Mouse (Mus musculus): ENCODE data around the gene Xpnpep2. TPM values are rescaled to one million over a fixed set of nuclear protein-coding genes. Genes with fewer than 3 reads are reported as not detected.

Gene Xpnpep2
- polyA plus RNA-seq, 1 experiment from 2014 or later: 1.3 TPM

GRCm38 (mm10) chrX:48096580-48096979 lies 11.9 kb upstream of the Xpnpep2 start:
- WGBS: 81% methylated on average over 8 of the region's 8 CpGs
- no peaks in the 10 kb centered on the region for H3K36me3 ChIP-seq (replicated peaks)

GRCm38 (mm10) chrX:48098470-48099129 lies 9.9 kb upstream of the Xpnpep2 start:
- Histone ChIP-seq H3K9me3 (no peaks in the 10 kb centered on the region), H3K36me3 (replicated peaks) (no peaks in the 10 kb centered on the region), H3K4me3 (no peak overlapping the region), H3K27me3 (replicated peaks; ENCODE audit: low read depth, poor library complexity, severe bottlenecking) (peaks cover 5% of the 10 kb centered on the region; the same call in 1 of the 2 replicates), H3K4me1 (no peaks in the 10 kb centered on the region), H3K27ac (replicated peaks) (no peak overlapping the region)
- 81% methylated on average over 9 of the region's 9 CpGs for WGBS
- no peak for DNase-seq (ENCODE audit: low spot score)

More at GRCm38 (mm10) chrX:48096580-48096979, 11.9 kb upstream of the Xpnpep2 start:
- Histone ChIP-seq H3K27ac (replicated peaks) (no peak overlapping the region), H3K4me1 (no peaks in the 10 kb centered on the region), H3K27me3 (replicated peaks; ENCODE audit: low read depth, poor library complexity, severe bottlenecking) (peaks cover 5% of the 10 kb centered on the region; the same call in 1 of the 2 replicates), H3K4me3 (no peak overlapping the region), H3K9me3 (no peaks in the 10 kb centered on the region)
- no peak for DNase-seq (ENCODE audit: low spot score)

- Histone ChIP-seq H3K9me3 (no peaks in the 10 kb centered on the region), H3K27ac (replicated peaks) (no peak overlapping the region), H3K36me3 (replicated peaks) (no peaks in the 10 kb centered on the region), H3K4me3 (no peak overlapping the region), H3K27me3 (replicated peaks; ENCODE audit: low read depth, poor library complexity, severe bottlenecking) (peaks cover 5% of the 10 kb centered on the region; the same call in 1 of the 2 replicates), H3K4me1 (no peaks in the 10 kb centered on the region)
- WGBS: 28% methylated on average over 1 of the region's 1 CpGs
- DNase-seq (ENCODE audit: low spot score): no peak
Measured at GRCm38 (mm10) chrX:48099871-48100270, 8.7 kb upstream of the Xpnpep2 start.

- no peak for DNase-seq (ENCODE audit: low spot score)
- H3K27me3 ChIP-seq (replicated peaks; ENCODE audit: low read depth, poor library complexity, severe bottlenecking): peaks cover 7% of the 10 kb centered on the region; the same call in 1 of the 2 replicates
- WGBS: 92% methylated on average over 3 of the region's 3 CpGs
Measured at GRCm38 (mm10) chrX:48103256-48103655, 5.3 kb upstream of the Xpnpep2 start.

GRCm38 (mm10) chrX:48104736-48105441 lies 3.6 kb upstream of the Xpnpep2 start:
- Histone ChIP-seq H3K4me1 (peaks cover 11% of the 10 kb centered on the region), H3K9me3 (no peaks in the 10 kb centered on the region), H3K36me3 (replicated peaks) (no peaks in the 10 kb centered on the region), H3K27ac (replicated peaks) (no peak overlapping the region), H3K27me3 (replicated peaks; ENCODE audit: low read depth, poor library complexity, severe bottlenecking) (peaks cover 3% of the 10 kb centered on the region; the same call in 1 of the 2 replicates), H3K4me3 (no peak overlapping the region)
- WGBS: 85% methylated on average over 7 of the region's 7 CpGs
- DNase-seq (ENCODE audit: low spot score): no peak

More at GRCm38 (mm10) chrX:48103256-48103655, 5.3 kb upstream of the Xpnpep2 start:
- Histone ChIP-seq H3K36me3 (replicated peaks) (no peaks in the 10 kb centered on the region), H3K27ac (replicated peaks) (no peak overlapping the region), H3K4me3 (no peak overlapping the region), H3K9me3 (no peaks in the 10 kb centered on the region), H3K4me1 (peaks cover 4% of the 10 kb centered on the region; the same call in 1 of the 2 replicates)

GRCm38 (mm10) chrX:48106226-48106625 lies 2.3 kb upstream of the Xpnpep2 start:
- H3K4me1 ChIP-seq: peaks cover 11% of the 10 kb centered on the region
- 0 out of 2 replicates have a peak, but pooled peaks cover 3% of the 10 kb centered on the region for H3K27me3 ChIP-seq (replicated peaks; ENCODE audit: low read depth, poor library complexity, severe bottlenecking)
- no peak overlapping the region for H3K4me3 ChIP-seq
- H3K27ac ChIP-seq (replicated peaks): no peak overlapping the region
- H3K36me3 ChIP-seq (replicated peaks): no peaks in the 10 kb centered on the region
- 80% methylated on average over 3 of the region's 3 CpGs for WGBS
- no peaks in the 10 kb centered on the region for H3K9me3 ChIP-seq
- no peak for DNase-seq (ENCODE audit: low spot score)

GRCm38 (mm10) chrX:48109316-48109655 lies 761 bp downstream of the Xpnpep2 start:
- Histone ChIP-seq H3K27me3 (replicated peaks; ENCODE audit: low read depth, poor library complexity, severe bottlenecking) (peaks cover 12% of the 10 kb centered on the region; the same call in 1 of the 2 replicates), H3K36me3 (replicated peaks) (no peaks in the 10 kb centered on the region), H3K4me3 (no peak overlapping the region), H3K9me3 (no peaks in the 10 kb centered on the region), H3K4me1 (peaks cover 11% of the 10 kb centered on the region), H3K27ac (replicated peaks) (peak overlapping the region; percentile 74)
- no peak for DNase-seq (ENCODE audit: low spot score)
- 84% methylated on average over 3 of the region's 3 CpGs for WGBS

GRCm38 (mm10) chrX:48119294-48119693 lies 10.8 kb downstream of the Xpnpep2 start:
- no peak overlapping the region for H3K4me3 ChIP-seq
- no peaks in the 10 kb centered on the region for H3K36me3 ChIP-seq (replicated peaks)

GRCm38 (mm10) chrX:48124132-48125071 lies 15.9 kb downstream of the Xpnpep2 start:
- 30% methylated on average over 17 of the region's 17 CpGs for WGBS
- no peak overlapping the region for H3K4me3 ChIP-seq
- peaks cover 6% of the 10 kb centered on the region; the same call in 1 of the 2 replicates for H3K27me3 ChIP-seq (replicated peaks; ENCODE audit: low read depth, poor library complexity, severe bottlenecking)
- H3K4me1 ChIP-seq: peaks cover 3% of the 10 kb centered on the region; the same call in 1 of the 2 replicates
- H3K36me3 ChIP-seq (replicated peaks): no peaks in the 10 kb centered on the region
- no peaks in the 10 kb centered on the region for H3K9me3 ChIP-seq
- no peak overlapping the region for H3K27ac ChIP-seq (replicated peaks)
- peak; percentile 71 for DNase-seq (ENCODE audit: low spot score)

More at GRCm38 (mm10) chrX:48119294-48119693, 10.8 kb downstream of the Xpnpep2 start:
- H3K9me3 ChIP-seq: no peaks in the 10 kb centered on the region
- H3K27ac ChIP-seq (replicated peaks): no peak overlapping the region
- DNase-seq (ENCODE audit: low spot score): no peak
- peaks cover 20% of the 10 kb centered on the region; the same call in 1 of the 2 replicates for H3K27me3 ChIP-seq (replicated peaks; ENCODE audit: low read depth, poor library complexity, severe bottlenecking)
- H3K4me1 ChIP-seq: no peaks in the 10 kb centered on the region; the same call in 1 of the 2 replicates

GRCm38 (mm10) chrX:48126903-48127476 lies 18.5 kb downstream of the Xpnpep2 start:
- no peak for DNase-seq (ENCODE audit: low spot score)
- H3K27ac ChIP-seq (replicated peaks): no peak overlapping the region
- H3K4me1 ChIP-seq: peaks cover 3% of the 10 kb centered on the region; the same call in 1 of the 2 replicates
- no peaks in the 10 kb centered on the region for H3K36me3 ChIP-seq (replicated peaks)
- no peak overlapping the region for H3K4me3 ChIP-seq
- no peaks in the 10 kb centered on the region for H3K9me3 ChIP-seq
- peaks cover 6% of the 10 kb centered on the region; the same call in 1 of the 2 replicates for H3K27me3 ChIP-seq (replicated peaks; ENCODE audit: low read depth, poor library complexity, severe bottlenecking)
- 75% methylated on average over 6 of the region's 6 CpGs for WGBS

GRCm38 (mm10) chrX:48127502-48128218 lies 19.1 kb downstream of the Xpnpep2 start:
- no peak for DNase-seq (ENCODE audit: low spot score)
- Histone ChIP-seq H3K9me3 (no peaks in the 10 kb centered on the region), H3K27me3 (replicated peaks; ENCODE audit: low read depth, poor library complexity, severe bottlenecking) (peaks cover 6% of the 10 kb centered on the region; the same call in 1 of the 2 replicates), H3K4me3 (no peak overlapping the region), H3K36me3 (replicated peaks) (no peaks in the 10 kb centered on the region), H3K27ac (replicated peaks) (no peak overlapping the region), H3K4me1 (peaks cover 3% of the 10 kb centered on the region; the same call in 1 of the 2 replicates)
- 85% methylated on average over 6 of the region's 6 CpGs for whole genome bisulfite sequencing
